Mouse (Mus musculus) kidney, adult 2 months (tissue): ENCODE data around the gene Wrb.

ENCODE experiments used
- CTCF ChIP-seq: fragments of 200-500 bp; conservative IDR thresholded peaks from 2 replicates; pipeline ENCODE4 v1.5.1; 2011; ENCODE audit warnings: low read depth, mild to moderate bottlenecking, control low read depth, low read length, moderate library complexity, mixed read lengths; ENCODE audit not compliant: insufficient read depth, insufficient read length
- POLR2A ChIP-seq: fragments of 200-500 bp; IDR thresholded peaks from one replicate; pipeline ENCODE4 v1.6.1; 2011; ENCODE audit warnings: low read depth, low read length, control low read depth

DNA sequence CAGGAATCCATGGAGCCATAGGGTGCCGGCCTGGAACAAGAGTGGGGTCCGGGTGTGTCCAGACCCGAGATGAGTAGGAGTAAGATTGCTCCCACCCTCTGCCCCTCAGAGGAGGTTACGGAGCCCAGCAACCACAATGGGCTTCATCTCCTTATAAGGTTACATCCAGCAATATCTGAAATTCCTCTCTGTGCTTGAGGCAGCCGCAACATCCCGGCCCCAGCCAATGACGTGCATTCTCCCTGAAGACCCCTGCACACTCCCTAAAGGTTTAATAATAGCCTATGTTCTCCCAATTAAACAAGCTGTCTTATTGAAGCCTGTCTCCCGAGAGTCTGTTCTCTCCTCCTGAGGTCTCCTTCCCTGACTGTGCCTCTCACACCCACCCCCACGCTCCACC lies 4.1 kb downstream of the Wrb start:
- no peak for TF ChIP-seq CTCF
- no peak for TF ChIP-seq POLR2A
